Mouse (Mus musculus) B cell, adult 62 days (primary cell): ENCODE results near the gene Ccdc81. TPM values are rescaled to one million over a fixed set of nuclear protein-coding genes. Genes with fewer than 3 reads are reported as not detected.

Experiments
- total RNA-seq: library from RNA; stranded (reverse); gene quantifications from 4 replicates; pipeline ENCODE4 v1.2.4, GENCODE M21; 2023

The Ccdc81 gene
- total RNA-seq: not detected in 4 replicates

GRCm38 (mm10) chr7:89903442-89904343 is at the start of gene Ccdc81:
TSS of gene Ccdc81 (minus strand) at chr7:89903629.

GRCm38 (mm10) chr7:89940571-89941463 is 37.4 kb upstream of the Ccdc81 start, which contains the start of gene Hikeshi:
TSS of gene Hikeshi (minus strand) at chr7:89941204.

Other genes starting within 250 kb of the Ccdc81 start
- gene Hikeshi, start 37.6 kb upstream of the Ccdc81 start, total RNA-seq: 36.4 to 53.9 TPM (median 47.5 TPM) in 4 replicates
- gene Eed, start 77.4 kb upstream of the Ccdc81 start, total RNA-seq: 120 to 147 TPM (median 122 TPM) in 4 replicates
- gene Picalm, start 226.6 kb upstream of the Ccdc81 start, total RNA-seq: 195 to 219 TPM (median 210 TPM) in 4 replicates